7 mouse cellular contexts compared by ENCODE assay signal in the genomic region with DNA sequence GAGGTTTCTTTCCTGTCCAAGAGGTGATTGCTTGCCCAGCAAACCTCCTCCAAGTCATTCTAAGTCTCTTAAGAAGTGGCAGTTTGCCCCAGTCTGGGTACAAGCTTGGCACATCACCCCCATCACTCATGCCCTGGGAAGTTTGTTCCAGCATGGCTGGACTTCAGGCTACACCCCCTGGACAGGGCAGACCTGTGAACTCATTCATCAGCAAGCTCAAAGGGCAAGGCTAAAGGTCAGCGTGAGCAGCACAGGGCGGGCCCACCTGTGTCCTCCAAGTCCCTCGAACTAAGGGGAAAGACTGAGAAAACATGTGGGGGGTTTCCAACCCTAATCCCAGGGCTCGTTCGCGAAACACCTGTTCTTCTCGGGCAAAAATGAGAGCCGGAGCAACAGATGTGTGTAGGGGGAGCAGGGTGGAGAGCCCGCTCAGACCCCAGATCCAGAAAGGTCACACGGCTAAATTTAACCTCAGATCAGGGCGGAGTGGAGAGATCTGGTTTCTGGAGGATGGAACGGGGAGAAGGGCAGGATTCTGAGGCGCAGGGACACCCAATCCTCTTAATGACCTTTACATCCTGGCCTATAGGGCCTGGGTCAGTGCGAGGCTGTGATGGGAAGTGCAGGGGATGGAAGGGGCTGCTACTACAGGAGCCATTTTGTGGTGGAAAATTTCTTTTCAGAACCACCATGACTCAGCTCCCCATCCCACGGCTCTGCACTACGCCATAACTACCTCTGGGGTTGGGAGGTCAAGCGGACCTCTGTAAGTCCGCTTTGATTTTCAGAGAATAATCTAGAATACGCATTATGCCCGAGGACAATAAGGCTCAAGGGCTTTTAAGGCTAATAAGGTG. TPM values are rescaled to one million over a fixed set of nuclear protein-coding genes. Genes with fewer than 3 reads are reported as not detected.
A peak's percentile ranks its signal among the peaks of the same experiment; 100 is the strongest.
DNase-seq lines count a peak whose midpoint lies in the region; TF ChIP-seq lines count a peak whose summit lies in the region.

No protein-coding gene starts in this region.

- H3K4me3 ChIP-seq in testis, adult 2 months (ENCODE audit: control insufficient read depth, low read depth, low read length), result peak overlapping the region; percentile 89
- peak overlapping the region; percentile 68 for H3K4me3 ChIP-seq in macrophage (ENCODE audit: inconsistent target)

- peaks cover 22% of the 10 kb centered on the region for H3K4me1 ChIP-seq in testis, adult 2 months (ENCODE audit: control insufficient read depth, insufficient read depth, low read length)

- no peaks in the 10 kb centered on the region for H3K27me3 ChIP-seq in testis, adult 2 months (ENCODE audit: control insufficient read depth, insufficient read depth, low read length)

- no peak for TF ChIP-seq POLR2A in testis, adult 2 months (IDR thresholded peaks at IDR 0.05; ENCODE audit: control insufficient read depth, low read depth, low read length)

- TF ChIP-seq CTCF in testis, adult 2 months (IDR thresholded peaks at IDR 0.05; ENCODE audit: control insufficient read depth, insufficient read depth, insufficient replicate concordance, low read depth, low read length), result no peak

- 13% methylated on average over 20 of the region's 20 CpGs for WGBS in macrophage (ENCODE audit: missing documents)

- peaks cover 4% of the 10 kb centered on the region; the same call in 1 of the 2 replicates for H3K36me3 ChIP-seq in testis, adult 2 months (ENCODE audit: control insufficient read depth, insufficient read depth, low read length)
- peaks cover 17% of the 10 kb centered on the region; the same call in 1 of the 2 replicates for H3K36me3 ChIP-seq in macrophage (ENCODE audit: inconsistent target)

- peaks cover 30% of the 10 kb centered on the region for H3K79me2 ChIP-seq in macrophage (ENCODE audit: inconsistent target)

- no peak for DNase-seq in testis, postnatal 10 days (ENCODE audit: low spot score)
- DNase-seq in brain, adult 2 months (ENCODE audit: low read depth, low spot score), result peak; percentile 57
- DNase-seq in gastrocnemius, postnatal 14 days, result peak; percentile 58
- DNase-seq in kidney, adult 9 months, result peak; percentile 94
- no peak for DNase-seq in spleen, postnatal 36 days (ENCODE audit: low spot score in 2 of 2)

- intact Hi-C loops in gastrocnemius, postnatal 14 days (cut with DNase I; ENCODE audit: low total_unique reads), result no loop called here

- peak overlapping the region; percentile 86; the same call in 1 of the 2 replicates for H3K27ac ChIP-seq in testis, adult 2 months (ENCODE audit: control insufficient read depth, insufficient read depth, low read depth, low read length)
- H3K27ac ChIP-seq in macrophage, result peak overlapping the region; percentile 96

RNA-seq across cellular contexts. Expression of a gene that starts 2.2 kb away (rescaled TPM):
- 274 and 379 TPM in 2 replicates for polyA plus RNA-seq in testis, adult 2 months (2012; rRNA removed)
- over 10,000 TPM in 1 of 2 experiments, 1,000 to 10,000 TPM in 1; 9,479 to 10,041 TPM for total RNA-seq in gastrocnemius, postnatal 14 days (2021)
- total RNA-seq in macrophage (2018; cell fraction: chromatin; rRNA removed), result 100 to 1,000 TPM in 11 of 26 experiments, 10 to 100 TPM in 15; 34.0 to 280 (median 71.8) TPM
- total RNA-seq in macrophage (2018; cell fraction: cytosol; rRNA removed), result 1,000 to 10,000 TPM in 24 of 26 experiments, 100 to 1,000 TPM in 2; 974 to 1,591 (median 1,191) TPM
- 100 to 1,000 TPM; 129 to 513 (median 255) TPM for total RNA-seq in macrophage (2018; cell fraction: nucleus; rRNA removed)
- 1,249 to 2,484 TPM (median 2,323 TPM) in 3 replicates for polyA plus RNA-seq in macrophage (2018)

RNA-seq across cellular contexts. Expression of a gene that starts 19.0 kb away (rescaled TPM):
- polyA plus RNA-seq in testis, adult 2 months (2012; rRNA removed), result 60.9 and 62.9 TPM in 2 replicates
- 10 to 100 TPM; 24.0 to 28.7 TPM for total RNA-seq in gastrocnemius, postnatal 14 days (2021)
- 100 to 1,000 TPM in 16 of 26 experiments, 10 to 100 TPM in 10; 28.7 to 216 (median 130) TPM for total RNA-seq in macrophage (2018; cell fraction: chromatin; rRNA removed)
- total RNA-seq in macrophage (2018; cell fraction: cytosol; rRNA removed), result 10 to 100 TPM in 21 of 26 experiments, 1 to 10 TPM in 5; 5.2 to 23.5 (median 15.3) TPM
- total RNA-seq in macrophage (2018; cell fraction: nucleus; rRNA removed), result 100 to 1,000 TPM in 6 of 26 experiments, 10 to 100 TPM in 20; 19.8 to 149 (median 68.8) TPM
- polyA plus RNA-seq in macrophage (2018), result 14.3 to 29.7 TPM (median 18.2 TPM) in 3 replicates

RNA-seq across cellular contexts. Expression of a gene that starts 27.5 kb away (rescaled TPM):
- 100 and 109 TPM in 2 replicates for polyA plus RNA-seq in testis, adult 2 months (2012; rRNA removed)
- total RNA-seq in gastrocnemius, postnatal 14 days (2021), result 10 to 100 TPM; 18.4 to 18.7 TPM
- total RNA-seq in macrophage (2018; cell fraction: chromatin; rRNA removed), result 10 to 100 TPM in 21 of 26 experiments, 1 to 10 TPM in 5; 2.6 to 80.6 (median 23.9) TPM
- total RNA-seq in macrophage (2018; cell fraction: cytosol; rRNA removed), result 1 to 10 TPM; 2.7 to 8.8 (median 5.2) TPM
- total RNA-seq in macrophage (2018; cell fraction: nucleus; rRNA removed), result 10 to 100 TPM in 15 of 26 experiments, 1 to 10 TPM in 11; 1.8 to 73.8 (median 10.6) TPM
- polyA plus RNA-seq in macrophage (2018), result 6.0 to 12.7 TPM (median 10.3 TPM) in 3 replicates

RNA-seq across cellular contexts. Expression of a gene that starts 27.6 kb away (rescaled TPM):
- polyA plus RNA-seq in testis, adult 2 months (2012; rRNA removed), result 171 and 194 TPM in 2 replicates
- total RNA-seq in gastrocnemius, postnatal 14 days (2021), result 100 to 1,000 TPM; 214 to 227 TPM
- 10 to 100 TPM in 14 of 26 experiments, 1 to 10 TPM in 12; 1.7 to 27.3 (median 11.0) TPM for total RNA-seq in macrophage (2018; cell fraction: chromatin; rRNA removed)
- 10 to 100 TPM; 29.0 to 60.7 (median 46.8) TPM for total RNA-seq in macrophage (2018; cell fraction: cytosol; rRNA removed)
- total RNA-seq in macrophage (2018; cell fraction: nucleus; rRNA removed), result 10 to 100 TPM in 18 of 26 experiments, 1 to 10 TPM in 8; 3.9 to 26.7 (median 15.3) TPM
- polyA plus RNA-seq in macrophage (2018), result 32.5 to 47.9 TPM (median 40.8 TPM) in 3 replicates

RNA-seq across cellular contexts. Expression of a gene that starts 32.3 kb away (rescaled TPM):
- 24.5 and 26.2 TPM in 2 replicates for polyA plus RNA-seq in testis, adult 2 months (2012; rRNA removed)
- total RNA-seq in gastrocnemius, postnatal 14 days (2021), result 10 to 100 TPM; 16.0 to 20.4 TPM
- 10 to 100 TPM; 13.1 to 74.0 (median 27.4) TPM for total RNA-seq in macrophage (2018; cell fraction: chromatin; rRNA removed)
- 10 to 100 TPM; 10.6 to 23.4 (median 18.6) TPM for total RNA-seq in macrophage (2018; cell fraction: cytosol; rRNA removed)
- 10 to 100 TPM; 10.7 to 60.1 (median 18.4) TPM for total RNA-seq in macrophage (2018; cell fraction: nucleus; rRNA removed)
- 15.3 to 47.0 TPM (median 23.8 TPM) in 3 replicates for polyA plus RNA-seq in macrophage (2018)

Comparison
In these comparisons a context has a peak if more than half of its experiments do, and no peak if none do; other contexts are left out.
1. DNase-seq: peak in brain, adult 2 months (single experiment), gastrocnemius, postnatal 14 days (single experiment) and kidney, adult 9 months (single experiment); none in testis, postnatal 10 days (single experiment) and spleen, postnatal 36 days (0 of 2).